Mouse (Mus musculus) thymus, adult 2 months (tissue): Measurements from ENCODE around the gene Lce6a. TPM values are rescaled to one million over a fixed set of nuclear protein-coding genes. Genes with fewer than 3 reads are reported as not detected.

Source experiments
- DNase-seq: peaks from one replicate; pipeline ENCODE4 v3.0.0; 2021
- H3K27ac ChIP-seq: fragments of 200-500 bp; 2 replicates; pipeline ENCODE4 v1.5.1; 2012; ENCODE audit warnings: low read length, control low read depth; ENCODE audit not compliant: control insufficient read depth, insufficient read depth
- H3K27me3 ChIP-seq: fragments of 200-500 bp; 2 replicates; pipeline ENCODE4 v1.6.1; 2012; ENCODE audit warnings: mild to moderate bottlenecking, low read length, moderate library complexity, mixed read lengths; ENCODE audit not compliant: control insufficient read depth, insufficient read depth
- H3K36me3 ChIP-seq: fragments of 200-500 bp; 2 replicates; pipeline ENCODE4 v1.6.1; 2012; ENCODE audit warnings: mild to moderate bottlenecking, low read length, moderate library complexity; ENCODE audit not compliant: control insufficient read depth, insufficient read depth
- H3K4me1 ChIP-seq: fragments of 200-500 bp; replicated peaks from 2 replicates; pipeline ENCODE4 v1.6.1; 2012; ENCODE audit warnings: low read length; ENCODE audit not compliant: control insufficient read depth, insufficient read depth
- H3K4me3 ChIP-seq: fragments of 200-500 bp; 2 replicates; pipeline ENCODE4 v1.5.1; 2012; ENCODE audit warnings: mild to moderate bottlenecking, low read length, control low read depth, moderate library complexity; ENCODE audit not compliant: control insufficient read depth, insufficient read depth
- CTCF ChIP-seq: fragments of 200-500 bp; IDR thresholded peaks from 2 replicates; pipeline ENCODE4 v1.5.1; 2012; ENCODE audit warnings: mild to moderate bottlenecking, control low read depth, low read length, moderate library complexity, borderline replicate concordance; ENCODE audit not compliant: control insufficient read depth, poor library complexity, insufficient read depth; ENCODE audit errors: extremely low read depth
- POLR2A ChIP-seq: fragments of 200-500 bp; IDR thresholded peaks from 2 replicates; pipeline ENCODE4 v1.6.1; 2012; ENCODE audit warnings: mild to moderate bottlenecking, low read length, control low read depth, moderate library complexity; ENCODE audit not compliant: control insufficient read depth, poor library complexity, insufficient read depth; ENCODE audit errors: extremely low read depth
- WGBS: fragments of 180-500 bp; shearing (Covaris S2); methylation state at CpG from one replicate; pipeline ENCODE4 v1.1.7; 2018; 5-methylcytosine and 5-hydroxymethylcytosine counted together
- polyA plus RNA-seq: library from polyadenylated mRNA; depleted of rRNA; stranded (reverse); fragments of >200 nt; gene quantifications from 2 replicates; pipeline ENCODE4 v1.2.3, GENCODE M21; 2012; rRNA removed

Gene Lce6a
- not detected in 2 replicates for polyA plus RNA-seq

GRCm38 (mm10) chr3:92621560-92621959 is at the start of gene Lce6a:
Gene Lce6a, minus strand, starts transcription at chr3:92621660.
- H3K4me1 ChIP-seq, result no peaks in the 10 kb centered on the region
- H3K27ac ChIP-seq, result no peak within 1 kb of the TSS
- H3K36me3 ChIP-seq, result no peaks in the 10 kb centered on the region
- no peak for DNase-seq
- TF ChIP-seq POLR2A (no peak), CTCF (no peak)
- no peaks in the 10 kb centered on the region for H3K27me3 ChIP-seq
- WGBS, result 91% methylated on average over 2 of the region's 2 CpGs
- H3K4me3 ChIP-seq, result no peak within 1 kb of the TSS

GRCm38 (mm10) chr3:92670215-92670614 is 48.8 kb upstream of the Lce6a start, which contains the start of gene Lce1a2:
Gene Lce1a2, minus strand, starts transcription at chr3:92670315.
- DNase-seq, result no peak
- H3K27ac ChIP-seq, result no peak within 1 kb of the TSS
- H3K27me3 ChIP-seq, result no peaks in the 10 kb centered on the region
- no peaks in the 10 kb centered on the region for H3K36me3 ChIP-seq
- no peaks in the 10 kb centered on the region for H3K4me1 ChIP-seq
- TF ChIP-seq CTCF, result no peak
- no peak for TF ChIP-seq POLR2A
- H3K4me3 ChIP-seq, result no peak within 1 kb of the TSS

GRCm38 (mm10) chr3:92656826-92657225 is 35.4 kb upstream of the Lce6a start, which contains the start of gene Lce1b:
Gene Lce1b, minus strand, starts transcription at chr3:92656926.
- TF ChIP-seq CTCF (no peak), POLR2A (no peak)
- Histone ChIP-seq H3K4me1 (no peaks in the 10 kb centered on the region), H3K27me3 (no peaks in the 10 kb centered on the region), H3K4me3 (no peak within 1 kb of the TSS), H3K27ac (no peak within 1 kb of the TSS), H3K36me3 (no peaks in the 10 kb centered on the region)
- no peak for DNase-seq

- H3K27ac ChIP-seq, result no peak within 1 kb of the TSS
- TF ChIP-seq CTCF, result no peak
- TF ChIP-seq POLR2A, result no peak
- DNase-seq, result no peak
- no peaks in the 10 kb centered on the region for H3K4me1 ChIP-seq
- H3K36me3 ChIP-seq, result no peaks in the 10 kb centered on the region
- 82% methylated on average over 1 of the region's 1 CpGs for WGBS
- no peaks in the 10 kb centered on the region for H3K27me3 ChIP-seq
- no peak within 1 kb of the TSS for H3K4me3 ChIP-seq
Observed at GRCm38 (mm10) chr3:92648207-92648606, 26.7 kb upstream of the Lce6a start, which contains the start of gene Lce1a1. Gene Lce1a1, minus strand, starts transcription at chr3:92648307.

- TF ChIP-seq POLR2A (no peak), CTCF (no peak)
- H3K4me3 ChIP-seq, result no peak overlapping the region
- H3K4me1 ChIP-seq, result no peaks in the 10 kb centered on the region
- DNase-seq, result no peak
- no peaks in the 10 kb centered on the region for H3K36me3 ChIP-seq
- H3K27ac ChIP-seq, result no peak overlapping the region
- WGBS, result 95% methylated on average over 15 of the region's 15 CpGs
- no peaks in the 10 kb centered on the region for H3K27me3 ChIP-seq
Observed at GRCm38 (mm10) chr3:92639854-92640253, 18.4 kb upstream of the Lce6a start.

- WGBS, result 90% methylated on average over 3 of the region's 3 CpGs
- H3K36me3 ChIP-seq, result no peaks in the 10 kb centered on the region
- no peaks in the 10 kb centered on the region for H3K27me3 ChIP-seq
- DNase-seq, result no peak
- TF ChIP-seq POLR2A (no peak), CTCF (no peak)
- no peak overlapping the region for H3K27ac ChIP-seq
- H3K4me1 ChIP-seq, result no peaks in the 10 kb centered on the region
- no peak overlapping the region for H3K4me3 ChIP-seq
Observed at GRCm38 (mm10) chr3:92638653-92638991, 17.2 kb upstream of the Lce6a start.

GRCm38 (mm10) chr3:92637745-92638652 is 16.5 kb upstream of the Lce6a start:
- no peak overlapping the region for H3K27ac ChIP-seq
- 65% methylated on average over 1 of the region's 1 CpGs for WGBS
- no peak overlapping the region for H3K4me3 ChIP-seq
- no peaks in the 10 kb centered on the region for H3K36me3 ChIP-seq
- H3K4me1 ChIP-seq, result no peaks in the 10 kb centered on the region
- no peaks in the 10 kb centered on the region for H3K27me3 ChIP-seq
- TF ChIP-seq POLR2A (no peak), CTCF (no peak)
- DNase-seq, result no peak
